Mouse (Mus musculus): Measurements from ENCODE around the gene Gtf2h1. TPM values are rescaled to one million over a fixed set of nuclear protein-coding genes. Genes with fewer than 3 reads are reported as not detected.

Gene Gtf2h1
- polyA plus RNA-seq, 1 experiment = 37.0 TPM

- H3K4me1 ChIP-seq (ENCODE audit: control insufficient read depth, insufficient read depth, low read length) = no peaks in the 10 kb centered on the region
- TF ChIP-seq POLR2A (IDR thresholded peaks at IDR 0.05; ENCODE audit: borderline replicate concordance, low read depth, low read length) (no peak), CTCF (IDR thresholded peaks at IDR 0.05; ENCODE audit: low read depth, low read length) (no peak)
- H3K4me3 ChIP-seq (ENCODE audit: insufficient read depth, low read length) = no peak overlapping the region
- H3K27ac ChIP-seq (ENCODE audit: insufficient read depth, low read depth, low read length) = no peak overlapping the region
These were observed 76.1 kb downstream of the Gtf2h1 start for GRCm38 (mm10) chr7:46871988-46872387.

Other genes starting within 250 kb of the Gtf2h1 start
- 7.0 and 7.4 TPM in 2 replicates for gene Sergef, start 156.3 kb upstream of the Gtf2h1 start, polyA plus RNA-seq (2012; ENCODE audit: insufficient read depth, insufficient read length, missing spikeins)
- not detected in 2 replicates for gene Tph1, start 123.6 kb upstream of the Gtf2h1 start, polyA plus RNA-seq (2012; ENCODE audit: insufficient read depth, insufficient read length, missing spikeins)
- 7.9 and 8.1 TPM in 2 replicates for gene Saal1, start 85.4 kb upstream of the Gtf2h1 start, polyA plus RNA-seq (2012; ENCODE audit: insufficient read depth, insufficient read length, missing spikeins)
- gene Saa3, start 80.4 kb upstream of the Gtf2h1 start, polyA plus RNA-seq (2012; ENCODE audit: insufficient read depth, insufficient read length, missing spikeins) = 5.0 and 6.2 TPM in 2 replicates
- gene Saa4, start 63.5 kb upstream of the Gtf2h1 start, polyA plus RNA-seq (2012; ENCODE audit: insufficient read depth, insufficient read length, missing spikeins) = not detected in 2 replicates
- gene Saa1, start 53.1 kb upstream of the Gtf2h1 start, polyA plus RNA-seq (2012; ENCODE audit: insufficient read depth, insufficient read length, missing spikeins) = not detected in 2 replicates
- gene Saa2, start 44.3 kb upstream of the Gtf2h1 start, polyA plus RNA-seq (2012; ENCODE audit: insufficient read depth, insufficient read length, missing spikeins) = not detected in 2 replicates
- gene Hps5, start within 50 bp of the Gtf2h1 start, polyA plus RNA-seq (2012; ENCODE audit: insufficient read depth, insufficient read length, missing spikeins) = 39.6 and 40.9 TPM in 2 replicates
- 344 and 355 TPM in 2 replicates for gene Ldha, start 45.4 kb downstream of the Gtf2h1 start, polyA plus RNA-seq (2012; ENCODE audit: insufficient read depth, insufficient read length, missing spikeins)
- gene Ldhc, start 65.1 kb downstream of the Gtf2h1 start, polyA plus RNA-seq (2012; ENCODE audit: insufficient read depth, insufficient read length, missing spikeins) = not detected in 2 replicates
- gene Tsg101, start 123.9 kb downstream of the Gtf2h1 start, polyA plus RNA-seq (2012; ENCODE audit: insufficient read depth, insufficient read length, missing spikeins) = 103 and 112 TPM in 2 replicates
- 11.3 and 17.4 TPM in 2 replicates for gene Uevld, start 162.4 kb downstream of the Gtf2h1 start, polyA plus RNA-seq (2012; ENCODE audit: insufficient read depth, insufficient read length, missing spikeins)
- gene Gm9999, start 187.5 kb downstream of the Gtf2h1 start, polyA plus RNA-seq (2012; ENCODE audit: insufficient read depth, insufficient read length, missing spikeins) = not detected in 2 replicates
- gene Spty2d1, start 212.3 kb downstream of the Gtf2h1 start, polyA plus RNA-seq (2012; ENCODE audit: insufficient read depth, insufficient read length, missing spikeins) = 12.6 and 14.8 TPM in 2 replicates

Data from bone marrow macrophage, adult 2 months (primary cell).